Mouse (Mus musculus) cortical plate, adult 2 months (tissue): ENCODE measurements at regions not wholly inside any gene's neighbourhood (a gene's known extent, or its start where the extent isn't known, plus 50 kb on each side); places are given as distances from the start of the nearest gene placed in this dataset.

Experiments used
- CTCF ChIP-seq: fragments of 200-500 bp; IDR thresholded peaks from 2 replicates; pipeline ENCODE4 v1.5.1; 2011; ENCODE audit warnings: mild to moderate bottlenecking, control low read depth, low read length; ENCODE audit not compliant: insufficient read depth; ENCODE audit errors: extremely low read depth
- POLR2A ChIP-seq: fragments of 200-500 bp; IDR thresholded peaks from 2 replicates; pipeline ENCODE4 v1.6.1; 2011; ENCODE audit warnings: mild to moderate bottlenecking, low read length, control low read depth; ENCODE audit not compliant: insufficient read depth; ENCODE audit errors: extremely low read depth

DNA sequence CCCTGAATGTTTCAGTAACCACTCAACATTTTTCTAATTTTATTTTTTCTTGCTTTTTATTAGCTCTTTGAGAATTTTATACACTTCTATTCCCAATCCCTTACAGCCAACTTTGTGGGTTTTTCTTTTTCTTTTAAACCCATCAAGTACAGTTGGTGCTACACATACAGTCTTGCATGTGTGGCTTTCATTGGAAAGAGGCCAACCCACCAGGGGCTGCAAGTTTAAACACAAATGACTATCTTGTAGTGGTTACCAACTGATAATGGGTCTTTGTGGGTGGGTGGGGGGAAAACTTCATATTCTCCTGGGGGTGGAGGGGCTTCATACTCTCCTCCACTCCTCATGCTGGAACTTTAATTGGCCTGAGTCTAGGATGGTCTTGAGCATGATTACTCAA is 110.5 kb upstream of the Atg10 start:
- TF ChIP-seq CTCF = no peak
- no peak for TF ChIP-seq POLR2A
